Mouse (Mus musculus) B cell, adult (primary cell): ENCODE measurements around the gene Gm21366. TPM values are rescaled to one million over a fixed set of nuclear protein-coding genes. Genes with fewer than 3 reads are reported as not detected.

ENCODE experiments used
- total RNA-seq: library from RNA; stranded (reverse); gene quantifications from 4 replicates; pipeline ENCODE4 v1.2.4, GENCODE M21; 2023; ENCODE audit not compliant: inconsistent age

Gene Gm21366
- total RNA-seq: not detected in 4 replicates

GRCm38 (mm10) chrY:22861156-22861555 is at the start of gene Gm21366:
Gene Gm21366 (minus strand): TSS chrY:22861256.

